Mouse (Mus musculus) urinary bladder, adult 2 months (tissue): ENCODE data around the gene Gm5108. TPM values are rescaled to one million over a fixed set of nuclear protein-coding genes. Genes with fewer than 3 reads are reported as not detected.

Source experiments
- DNase-seq: peaks from one replicate; pipeline ENCODE4 v3.0.0; 2022; ENCODE audit warnings: low spot score
- polyA plus RNA-seq: library from polyadenylated mRNA; depleted of rRNA; stranded (reverse); fragments of >200 nt; gene quantifications from 2 replicates; pipeline ENCODE4 v1.2.3, GENCODE M21; 2012; rRNA removed

Gene Gm5108
- not detected in 2 replicates for polyA plus RNA-seq

DNA sequence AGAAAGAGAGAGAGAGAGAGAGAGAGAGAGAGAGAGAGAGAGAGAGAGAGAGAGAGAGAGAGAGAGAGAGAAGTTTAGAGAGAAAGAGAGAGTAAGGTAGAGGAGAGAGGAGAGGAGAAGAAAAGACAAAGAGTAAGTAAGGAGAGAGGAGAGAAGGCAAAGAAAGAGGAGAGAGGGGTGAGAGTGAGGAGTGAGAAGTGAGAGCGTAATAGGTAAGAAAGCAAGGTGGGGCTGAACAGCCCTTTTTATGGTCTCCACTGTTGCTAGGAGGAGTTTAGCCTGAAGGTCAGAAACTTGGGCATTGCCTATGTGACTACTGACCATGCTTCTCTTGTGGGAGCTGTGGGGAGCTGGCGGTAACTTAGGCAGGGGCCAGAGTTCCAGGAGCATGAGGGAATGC lies at the start of gene Gm5108:
Gene Gm5108 (plus strand): TSS at position 301 of the 400 bp plus-strand sequence.
- DNase-seq: no peak

DNA sequence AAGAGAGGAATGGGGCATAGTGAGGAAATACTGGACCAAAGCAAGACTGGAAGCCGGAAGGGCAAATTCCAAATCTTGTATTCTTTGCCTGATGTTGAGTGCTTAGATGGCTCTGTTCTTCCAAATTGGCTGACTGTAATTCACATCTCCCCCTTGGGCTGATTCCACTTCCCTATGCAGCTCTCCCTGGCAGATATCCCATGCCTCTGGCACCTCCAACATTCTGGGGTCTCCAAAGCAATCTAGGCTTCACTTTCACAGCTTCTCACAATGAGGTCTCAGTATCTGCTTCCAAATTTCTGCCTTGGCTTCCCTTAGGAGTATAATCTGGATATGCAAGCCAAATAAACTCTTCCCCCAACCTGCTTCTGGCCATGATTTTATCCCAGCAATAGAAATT lies 42.5 kb upstream of the Gm5108 start:
- DNase-seq: no peak

DNA sequence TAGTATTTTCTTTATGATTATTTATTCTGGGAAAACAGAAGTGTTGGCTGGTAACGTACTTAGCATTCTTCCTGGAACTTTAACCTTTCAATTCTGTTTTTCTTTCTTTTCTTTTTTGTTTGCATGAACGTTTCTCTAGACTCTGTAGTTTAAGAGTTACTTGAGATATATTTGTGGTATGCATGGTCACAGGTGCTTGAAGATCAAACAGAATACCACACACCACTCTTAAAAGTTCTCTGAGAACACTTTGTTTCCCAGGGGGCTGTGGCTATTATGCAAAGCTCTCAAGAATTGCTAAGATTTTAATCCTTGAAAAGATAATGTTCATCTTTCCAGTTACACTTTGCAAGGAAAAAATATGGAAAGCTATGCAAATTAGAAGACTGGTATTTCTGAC lies 36.9 kb upstream of the Gm5108 start:
- no peak for DNase-seq

DNA sequence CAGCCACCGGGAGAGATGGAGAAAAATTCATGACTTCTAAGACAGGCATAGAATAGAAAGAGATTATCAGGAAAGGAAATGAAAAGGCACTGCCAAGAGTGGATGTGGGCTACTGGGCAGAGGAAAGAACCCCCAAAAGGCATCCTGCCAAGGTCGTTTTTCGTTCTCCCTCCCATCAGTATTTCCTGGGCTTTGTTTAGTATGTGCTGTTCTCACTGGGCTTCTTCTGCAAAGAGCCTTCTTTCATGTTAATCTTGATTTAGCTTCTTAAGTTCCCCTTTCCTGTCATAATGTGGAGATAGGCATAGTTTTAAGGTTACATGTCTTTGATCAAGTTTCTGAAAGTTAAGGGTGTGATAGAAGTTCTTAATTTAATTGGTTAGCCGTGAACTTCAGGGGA lies 10.9 kb upstream of the Gm5108 start:
- no peak for DNase-seq

DNA sequence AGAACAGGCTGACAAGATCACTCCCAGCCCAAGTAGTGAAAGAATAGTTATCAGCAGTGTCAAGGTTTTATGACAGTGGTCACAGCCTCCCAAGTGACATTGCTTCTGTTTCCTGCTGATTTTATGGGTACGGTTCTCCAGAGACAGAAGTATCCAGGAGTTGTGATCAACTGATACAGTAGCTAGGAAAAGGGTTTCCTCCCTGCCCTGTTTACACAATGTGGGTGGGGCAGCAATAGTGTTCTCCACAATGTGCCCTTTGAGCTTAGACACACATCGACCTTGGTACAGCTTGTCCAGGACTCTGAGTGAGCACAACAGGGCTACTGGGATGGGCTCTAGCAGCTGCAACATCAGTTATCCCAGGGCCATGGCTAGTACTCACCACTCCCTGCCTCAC lies 9.8 kb upstream of the Gm5108 start:
- no peak for DNase-seq

DNA sequence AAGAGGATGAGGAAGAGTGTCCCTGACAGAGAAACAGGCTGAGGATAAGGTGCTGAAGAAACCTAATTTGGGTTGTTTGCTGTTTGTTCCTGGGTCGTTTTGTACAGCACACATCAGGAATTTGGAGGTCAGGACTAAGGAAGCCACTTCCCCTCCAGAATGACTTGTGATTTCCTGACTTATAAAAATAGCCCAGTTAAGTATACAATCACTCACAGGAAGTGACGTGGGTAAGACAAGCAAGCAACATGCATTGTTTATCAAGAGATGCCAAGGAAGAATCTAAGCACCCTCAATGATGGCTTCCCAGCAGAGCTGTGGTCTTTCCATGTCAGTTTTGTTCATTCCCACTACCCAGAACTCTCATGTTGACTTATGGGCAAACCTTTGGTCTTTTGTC lies 1.7 kb downstream of the Gm5108 start:
- DNase-seq: no peak

DNA sequence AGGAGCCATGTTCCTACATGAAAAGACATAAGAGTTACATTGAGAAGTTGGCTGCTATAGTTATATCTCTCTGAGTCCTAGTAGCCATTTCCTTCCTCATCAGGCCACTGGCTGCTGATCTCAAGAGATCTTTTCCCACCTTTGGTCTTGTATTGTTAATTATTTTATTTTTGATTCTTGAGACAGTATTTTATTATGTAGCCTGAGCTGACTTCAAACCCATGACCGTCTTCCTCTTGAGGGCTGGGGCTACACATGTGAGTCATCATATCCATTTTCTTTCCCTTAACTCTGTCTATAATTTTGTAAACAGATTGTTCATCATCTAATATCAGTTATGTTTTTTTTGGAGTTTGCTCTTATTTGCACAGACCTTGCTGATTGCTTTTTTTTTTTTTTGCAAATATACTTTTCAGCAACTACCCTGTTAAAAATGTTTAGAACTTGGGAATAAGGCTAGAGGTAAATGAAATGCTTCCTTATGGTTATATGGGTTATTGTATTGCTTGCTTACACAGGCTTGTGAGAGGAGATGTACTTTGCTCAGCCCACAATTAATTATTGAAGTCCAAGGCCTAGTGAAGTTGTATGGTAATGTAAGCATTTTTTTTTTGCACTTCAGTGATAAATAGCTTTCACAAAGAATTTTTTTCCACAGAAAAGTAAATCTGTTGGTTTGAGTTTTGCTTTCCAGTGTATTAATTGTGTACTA lies 2.8 kb downstream of the Gm5108 start:
- no peak for DNase-seq

DNA sequence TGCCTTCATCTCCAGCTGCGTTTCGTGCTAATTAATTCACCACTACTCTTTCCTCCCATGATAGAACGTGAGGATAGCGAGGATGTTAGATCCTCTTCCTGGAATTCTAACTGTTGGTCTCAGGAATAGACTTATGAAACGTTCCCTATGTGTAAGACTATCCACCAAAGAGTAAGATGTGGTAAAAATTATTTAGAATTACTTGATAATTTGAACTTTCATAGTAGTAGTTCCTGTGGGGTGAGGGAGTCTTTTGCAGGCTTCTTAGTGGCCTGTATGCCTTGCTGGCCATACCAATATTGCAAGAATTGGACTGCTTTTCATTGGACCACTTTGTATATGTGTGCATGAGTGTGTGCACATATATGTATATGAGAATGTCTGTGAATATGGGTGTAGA lies 4.9 kb downstream of the Gm5108 start, which contains the start of gene Gm21905:
Gene Gm21905 (minus strand): TSS at position 101 of the 400 bp plus-strand sequence.
- no peak for DNase-seq

DNA sequence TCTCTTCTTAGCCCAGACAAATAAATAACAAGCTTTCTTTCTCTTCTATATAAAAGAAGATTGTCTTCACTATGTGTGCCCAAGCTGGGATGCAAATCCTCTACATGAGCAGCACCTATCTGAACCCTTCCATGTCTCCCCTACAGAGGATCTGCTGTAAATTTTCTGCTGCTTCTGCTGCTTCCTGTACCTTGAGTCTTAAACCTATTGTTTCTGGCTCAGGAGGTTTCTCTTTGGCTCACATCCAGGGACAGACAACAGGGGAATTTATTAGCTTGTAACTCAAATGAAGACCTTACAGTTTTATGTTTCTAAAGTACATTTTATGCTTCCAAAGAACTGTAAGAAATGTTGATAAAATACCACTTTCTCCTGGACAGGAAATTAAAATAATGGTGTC lies 5.5 kb downstream of the Gm5108 start:
- no peak for DNase-seq

DNA sequence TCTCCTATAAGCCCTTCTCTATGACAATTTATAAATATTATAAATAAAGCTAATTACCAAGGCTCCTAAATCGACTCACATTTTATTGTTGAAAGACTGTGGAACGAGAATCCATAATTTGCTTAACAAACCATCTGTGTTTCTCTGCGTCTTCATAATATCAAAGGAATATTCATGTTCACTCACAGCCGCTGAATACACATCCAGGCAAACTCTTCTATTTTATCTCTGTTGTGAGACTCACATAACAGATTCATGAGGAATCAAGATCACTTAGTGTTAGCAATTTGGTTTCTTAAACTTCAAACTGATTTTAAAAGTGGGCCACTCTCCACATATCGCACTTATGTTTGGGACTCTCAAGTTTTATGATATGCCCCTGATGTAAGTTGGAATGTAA lies 6.6 kb downstream of the Gm5108 start:
- DNase-seq: no peak

DNA sequence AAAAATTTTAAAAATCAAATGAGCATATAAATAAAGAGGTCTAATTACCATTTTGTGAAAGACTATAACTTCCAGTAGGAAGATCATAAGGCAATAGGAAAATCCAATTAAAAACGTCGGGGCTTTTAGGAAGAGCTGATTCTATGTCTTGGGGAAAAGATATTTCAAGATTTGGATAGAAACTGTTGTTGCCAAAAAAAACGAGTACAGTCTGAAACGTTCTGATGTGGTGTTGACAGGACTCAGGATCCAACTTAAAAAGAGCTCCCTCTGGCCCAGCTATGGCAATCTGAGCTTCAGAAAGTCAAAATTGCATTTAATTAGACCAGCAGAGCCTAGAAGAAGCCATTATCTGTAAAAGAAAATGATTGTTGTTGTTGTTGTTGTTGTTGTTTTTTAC lies 12.6 kb downstream of the Gm5108 start:
- DNase-seq: no peak

DNA sequence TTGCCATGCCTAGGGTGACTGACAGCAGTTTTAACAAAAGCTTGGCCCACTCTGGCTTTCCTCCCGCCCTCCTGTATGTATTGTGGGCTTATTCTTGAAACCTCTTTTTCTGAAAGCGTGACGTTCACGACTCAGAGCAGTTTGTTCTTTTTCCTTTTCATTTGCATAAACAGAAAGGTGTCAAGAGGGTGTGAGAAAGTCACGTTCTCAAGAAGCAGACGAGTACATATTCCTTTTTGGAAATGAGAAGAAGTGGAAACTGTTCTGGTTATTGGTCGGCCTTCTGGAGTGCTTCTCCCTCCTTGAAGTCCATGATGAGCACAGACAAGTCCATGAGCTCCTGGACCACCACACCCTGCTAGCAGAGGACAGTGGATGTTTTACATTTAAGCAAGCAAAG lies 14.0 kb downstream of the Gm5108 start:
- DNase-seq: no peak

DNA sequence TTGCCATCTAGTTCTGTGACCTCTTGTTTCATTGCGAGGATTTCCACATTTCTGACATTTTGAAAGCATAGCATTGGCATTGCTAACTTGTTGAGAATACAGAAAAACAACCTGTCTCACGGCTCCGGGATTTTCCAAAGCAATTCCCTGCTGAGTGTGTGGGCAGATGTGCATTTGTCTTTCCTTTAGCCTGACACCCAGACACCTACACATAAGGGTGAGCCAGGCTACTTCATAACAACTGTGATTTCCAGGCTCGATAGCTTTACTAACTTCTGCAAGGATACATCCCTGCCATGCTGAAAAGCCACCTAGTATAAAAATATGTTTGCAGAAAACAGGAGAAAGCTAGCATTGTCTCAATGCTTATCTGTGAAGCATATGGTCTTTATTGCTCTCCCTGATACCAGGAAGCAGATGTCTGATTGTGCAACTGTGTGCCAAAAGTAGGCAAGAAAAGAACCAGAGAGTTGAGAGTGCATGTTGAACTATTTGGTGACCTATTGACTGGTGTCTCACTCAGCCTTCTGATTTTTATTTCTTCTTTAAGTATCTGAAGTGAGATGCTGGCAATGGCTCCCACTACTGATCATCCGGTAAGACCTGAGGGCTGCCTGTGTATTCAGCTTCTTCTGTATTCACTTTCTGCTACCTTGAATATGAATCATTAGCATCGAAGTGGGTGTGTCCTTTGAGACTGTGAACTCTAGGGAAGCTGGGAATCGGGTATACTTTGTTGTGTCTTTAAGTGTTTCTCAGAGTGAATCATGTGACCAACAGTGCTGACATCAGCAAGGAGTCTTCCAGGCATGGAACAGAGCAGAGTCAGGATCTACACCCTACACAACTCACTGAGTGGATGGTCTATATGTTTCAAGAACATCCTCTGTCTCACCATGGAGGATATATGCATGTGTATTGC lies 20.5 kb downstream of the Gm5108 start:
- DNase-seq: no peak

DNA sequence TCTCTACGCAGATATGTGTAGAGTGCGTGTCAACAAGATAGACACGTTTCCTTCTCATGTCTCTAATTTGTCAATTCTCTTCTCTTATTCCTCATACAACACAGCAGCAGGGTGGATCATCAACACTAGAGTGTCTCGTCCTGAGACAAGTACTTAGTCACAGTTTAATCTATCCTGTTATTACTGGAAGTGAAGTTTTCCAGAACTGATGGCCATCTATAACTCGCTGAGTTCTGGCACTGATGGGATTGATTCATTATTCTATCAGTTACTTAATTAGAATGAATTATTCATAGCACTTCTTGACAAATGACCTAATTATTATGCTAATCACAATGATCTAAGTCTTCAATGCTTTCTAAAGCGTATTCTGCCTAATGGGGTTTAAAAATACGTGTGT lies 28.1 kb downstream of the Gm5108 start:
- no peak for DNase-seq

DNA sequence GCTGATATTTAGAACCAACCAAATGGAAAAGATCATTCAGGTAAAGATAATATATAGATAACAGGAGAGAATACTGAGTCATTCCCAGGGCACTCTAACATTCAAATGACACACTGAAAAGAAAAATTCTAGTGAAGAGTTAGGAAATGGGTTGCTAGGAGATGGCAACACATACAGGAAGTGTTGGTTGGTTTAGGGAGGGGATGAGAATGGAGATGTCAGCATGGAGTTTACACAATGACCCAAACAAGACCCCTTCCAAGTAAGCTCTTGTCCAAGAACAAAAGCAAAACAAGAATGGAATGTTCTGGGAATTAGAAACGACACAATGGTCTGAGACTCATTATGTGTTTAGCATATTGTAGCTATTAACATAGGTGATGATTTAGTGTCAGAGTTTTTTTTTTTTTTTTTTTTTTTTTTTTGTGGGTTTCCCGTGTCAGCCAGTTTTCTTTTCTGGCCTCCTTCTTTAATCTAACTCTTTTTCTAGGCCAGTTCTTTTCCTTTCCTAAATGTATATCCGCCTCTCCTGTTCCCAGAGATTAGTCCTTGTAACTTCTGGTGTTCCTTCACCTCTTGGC lies 40.6 kb downstream of the Gm5108 start:
- DNase-seq: no peak

DNA sequence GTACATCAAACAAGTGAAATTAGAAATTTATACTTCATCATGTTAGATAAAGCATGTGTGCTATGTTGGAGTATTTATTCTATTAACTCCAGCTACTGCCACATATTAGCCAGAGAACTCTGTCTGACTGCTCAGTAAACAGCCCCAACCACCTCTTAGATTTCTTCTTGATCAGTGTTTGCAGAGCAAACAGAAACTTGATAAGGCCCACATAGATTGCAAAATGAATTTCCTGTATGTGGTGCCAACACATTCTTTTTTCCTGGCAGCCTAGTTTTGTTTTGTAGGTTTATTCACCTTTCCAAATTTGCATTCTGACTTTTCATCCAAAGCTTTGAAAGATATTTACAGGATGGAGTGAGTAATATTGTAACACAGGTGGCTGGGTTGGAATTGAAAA lies 49.0 kb downstream of the Gm5108 start:
- no peak for DNase-seq

DNA sequence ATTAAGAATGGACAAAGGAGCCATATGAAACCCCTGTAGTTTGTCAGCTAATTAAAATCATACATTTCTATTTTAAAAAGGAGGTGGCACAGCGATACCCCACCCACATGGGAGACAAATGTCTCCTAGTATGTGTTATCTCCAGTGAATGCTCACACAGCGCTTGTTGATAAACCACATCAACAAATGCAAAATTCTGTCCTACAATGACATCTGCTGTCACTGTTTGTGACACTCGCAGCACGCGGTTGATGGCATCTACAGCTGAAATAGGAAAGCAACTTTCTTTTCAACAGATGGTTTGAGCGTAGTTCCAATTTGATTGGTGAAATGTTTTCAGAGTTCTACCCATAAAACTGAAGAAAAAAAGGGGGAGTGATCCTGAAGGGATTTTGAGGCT lies 61.1 kb downstream of the Gm5108 start:
- DNase-seq: no peak

DNA sequence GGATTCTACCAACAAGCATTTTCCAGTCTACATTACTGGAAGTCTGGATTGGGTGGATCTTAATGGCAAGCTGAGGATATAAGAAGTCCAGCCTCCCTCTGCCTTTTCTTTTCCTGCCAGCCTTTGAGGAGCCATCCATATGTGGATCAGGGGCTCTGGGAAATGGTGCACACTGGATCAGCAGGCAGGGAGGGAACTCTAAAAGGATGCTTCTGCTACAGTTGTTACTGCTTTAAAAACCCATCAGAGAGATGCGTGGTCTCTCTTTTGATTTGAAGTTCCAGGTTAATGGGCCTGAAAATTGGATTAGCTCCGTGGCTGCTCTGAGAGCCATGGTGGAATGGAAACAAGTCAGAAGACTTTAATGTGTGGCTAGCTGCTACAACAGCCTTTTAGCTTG lies 62.4 kb downstream of the Gm5108 start:
- DNase-seq: no peak

DNA sequence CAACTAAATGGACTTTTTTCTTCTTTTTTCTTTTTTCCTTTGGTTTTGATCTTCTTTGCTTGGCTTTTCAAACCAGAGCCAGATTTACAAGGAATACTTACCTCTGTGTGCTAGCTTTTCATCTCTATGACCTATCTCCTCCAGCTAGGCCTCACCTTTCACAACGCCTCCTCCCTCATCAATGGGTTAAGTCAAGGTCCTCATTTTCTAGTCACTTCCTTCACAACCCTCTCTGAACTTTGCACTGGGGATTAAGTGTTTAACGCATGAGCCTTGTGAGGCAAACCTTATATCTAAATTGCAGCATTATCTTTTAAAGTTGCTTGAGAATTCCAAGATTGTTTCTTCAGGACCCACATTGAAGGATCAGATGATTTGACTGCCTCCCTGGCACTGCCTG lies 63.0 kb downstream of the Gm5108 start:
- no peak for DNase-seq

DNA sequence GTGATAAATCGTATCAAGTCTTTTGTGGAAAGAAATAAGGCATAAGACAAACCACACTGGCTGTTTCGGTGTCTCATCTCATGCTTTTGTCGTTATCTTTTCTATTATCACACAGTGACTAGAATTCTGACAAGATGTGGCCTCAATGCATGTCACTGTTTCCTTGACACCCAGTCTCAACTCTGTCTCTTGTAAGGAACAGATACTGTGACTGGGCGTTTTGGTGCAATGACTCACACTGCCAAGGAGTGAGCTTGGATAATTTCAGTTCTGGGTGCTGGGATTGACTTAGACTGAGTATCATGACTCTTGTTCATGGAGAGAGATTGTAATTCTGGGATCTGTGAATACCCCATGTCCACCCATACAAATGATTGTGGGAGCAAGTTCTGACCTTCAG lies 65.6 kb downstream of the Gm5108 start:
- no peak for DNase-seq

DNA sequence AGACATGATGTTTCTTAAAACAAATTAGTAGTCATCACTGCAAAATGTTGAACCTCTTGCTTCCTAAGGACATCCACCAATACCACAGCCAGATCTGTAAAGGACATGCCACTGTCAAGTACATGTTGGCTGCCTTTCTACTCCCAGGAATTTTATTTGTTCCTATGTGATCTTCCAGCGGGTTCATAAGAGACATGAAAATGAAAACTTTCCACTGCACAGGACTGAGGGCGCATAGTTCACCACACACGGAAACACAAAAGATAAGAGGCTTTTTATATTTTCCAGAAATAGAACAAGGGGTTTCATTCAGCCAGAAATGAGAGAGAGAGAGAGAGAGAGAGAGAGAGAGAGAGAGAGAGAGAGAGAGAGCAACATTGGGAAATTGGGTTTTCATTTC lies 70.1 kb downstream of the Gm5108 start:
- no peak for DNase-seq

DNA sequence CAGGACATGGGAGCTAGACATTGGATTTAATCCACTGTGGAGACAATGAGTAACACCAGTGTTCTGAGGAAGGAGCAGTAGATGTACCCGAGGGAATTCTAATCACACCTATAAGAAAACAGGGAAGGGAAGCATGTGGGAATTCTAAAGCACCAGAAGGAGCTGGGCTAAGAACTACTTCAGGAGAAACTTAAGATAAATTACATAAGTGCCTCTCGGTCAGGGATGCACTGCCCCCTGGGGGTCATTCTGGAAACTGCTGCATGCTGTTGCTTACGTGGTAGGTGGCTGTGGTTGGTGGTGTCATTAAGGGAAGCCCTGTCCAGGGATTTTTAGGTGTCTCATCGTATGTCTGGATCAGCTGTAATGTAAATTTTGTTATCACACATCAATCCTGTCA lies 71.1 kb downstream of the Gm5108 start:
- DNase-seq: peak; percentile 65

DNA sequence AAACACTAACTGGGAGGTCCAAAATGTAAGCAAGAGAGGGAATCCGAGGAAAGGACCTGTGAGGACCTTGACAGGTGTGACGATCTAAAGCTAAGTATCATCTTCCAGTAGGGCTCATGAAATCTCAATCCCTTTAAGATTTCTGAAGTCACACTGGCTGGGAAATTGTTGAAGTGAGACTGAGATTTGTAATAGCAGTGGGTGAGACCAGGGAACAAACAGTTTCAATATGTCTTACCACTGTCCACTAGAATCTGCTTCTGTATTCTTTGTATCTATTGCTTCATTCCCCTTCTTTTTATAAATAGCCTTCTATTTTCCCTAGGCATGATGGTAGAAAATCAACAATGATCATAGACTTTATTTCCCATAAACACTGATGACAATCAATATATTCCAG lies 79.4 kb downstream of the Gm5108 start:
- no peak for DNase-seq
